Mouse (Mus musculus) olfactory bulb, adult 2 months (tissue): ENCODE results near the gene Nav2.

Source experiments
- CTCF ChIP-seq: fragments of 200-500 bp; IDR thresholded peaks from 2 replicates; pipeline ENCODE4 v1.5.1; 2012; ENCODE audit warnings: low read depth, mild to moderate bottlenecking, low read length, moderate library complexity; ENCODE audit not compliant: insufficient read depth
- POLR2A ChIP-seq: fragments of 200-500 bp; IDR thresholded peaks from 2 replicates; pipeline ENCODE4 v1.6.1; 2012; ENCODE audit warnings: mild to moderate bottlenecking, low read depth, low read length, moderate library complexity; ENCODE audit not compliant: insufficient read depth

GRCm38 (mm10) chr7:49125545-49125944 lies 217.0 kb downstream of the Nav2 start:
- peak; percentile 76 for TF ChIP-seq CTCF
- no peak for TF ChIP-seq POLR2A
